Mouse (Mus musculus): ENCODE data around the gene Tmem178. TPM values are rescaled to one million over a fixed set of nuclear protein-coding genes. Genes with fewer than 3 reads are reported as not detected.

Tmem178 gene
- polyA plus RNA-seq, 1 experiment from 2014 or later = 9.0 TPM

DNA sequence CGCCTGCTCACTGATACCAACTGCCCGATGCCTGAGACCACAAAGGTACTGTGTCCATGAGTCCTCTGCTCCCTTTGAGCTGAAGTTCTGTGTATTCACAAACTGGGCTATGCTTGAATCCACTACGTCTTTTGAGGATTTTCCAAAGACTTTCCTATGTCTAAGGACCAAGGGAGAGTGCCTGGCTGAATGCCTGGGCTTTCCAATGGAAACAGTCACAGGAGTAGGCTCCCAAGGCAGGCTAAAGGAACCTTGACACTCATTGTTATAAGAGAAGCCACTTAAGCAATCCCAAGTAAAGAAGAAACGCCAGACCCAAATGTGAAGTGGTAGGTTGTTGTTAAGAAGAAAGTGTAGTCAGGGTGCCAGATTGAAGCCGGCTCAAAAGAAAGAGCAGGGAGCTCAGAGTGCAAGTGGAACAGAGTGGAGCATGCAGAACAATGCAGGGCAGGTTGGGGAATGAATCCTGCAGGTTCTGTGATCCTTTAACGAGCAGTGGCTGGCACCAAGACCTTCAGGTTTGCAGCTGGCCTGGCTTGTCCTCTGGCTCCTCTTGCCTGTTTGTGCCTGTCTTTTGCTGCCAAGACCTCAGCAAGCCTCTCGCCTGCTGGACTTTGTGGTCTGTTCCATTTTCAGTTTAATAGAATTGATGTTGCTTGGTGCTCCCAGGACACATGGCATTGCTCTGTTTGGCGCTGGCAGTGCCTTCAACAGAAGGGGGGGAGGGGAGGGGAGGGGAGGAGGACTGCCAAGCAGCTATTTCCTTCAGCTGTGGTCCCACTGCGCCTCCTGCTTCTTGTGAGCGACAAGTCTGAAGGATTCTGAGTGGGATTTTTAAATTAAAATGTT, 22.9 kb upstream of the Tmem178 start:
- Histone ChIP-seq H3K4me2 (no peak overlapping the region), H3K4me3 (replicated peaks) (no peak overlapping the region), H3K9ac (replicated peaks) (no peak overlapping the region), H3K27ac (no peak overlapping the region), H3K27me3 (no peaks in the 10 kb centered on the region), H3K36me3 (no peaks in the 10 kb centered on the region), H3K4me1 (replicated peaks) (no peaks in the 10 kb centered on the region; the same call in 1 of the 2 replicates), H3K9me3 (0 out of 2 replicates have a peak, but pooled peaks cover 4% of the 10 kb centered on the region)
- no peak for ATAC-seq (ENCODE audit: insufficient number of reproducible peaks, insufficient read depth, low FRiP score, low TSS enrichment, low read depth)
- WGBS = 73% methylated on average over 10 of the region's 10 CpGs

DNA sequence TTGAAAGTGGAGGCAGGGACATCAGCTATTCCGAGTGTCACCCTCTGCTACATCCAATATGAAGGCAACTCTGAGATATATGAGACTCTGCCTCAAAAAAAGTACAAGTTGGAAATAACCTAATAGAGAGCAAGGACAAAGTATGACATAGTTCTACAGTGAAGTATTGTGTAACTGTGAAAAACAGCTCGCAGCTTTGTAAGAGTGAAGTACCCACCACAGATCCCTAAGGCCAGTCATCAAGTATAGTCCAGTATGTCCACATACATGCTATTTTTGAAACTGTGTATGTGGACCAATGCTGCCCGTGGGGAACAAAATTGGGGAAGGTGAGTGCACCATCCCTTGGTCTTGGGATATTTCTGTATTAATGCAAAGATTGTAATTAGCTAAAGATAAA, 18.9 kb upstream of the Tmem178 start:
- Histone ChIP-seq H3K9ac (replicated peaks) (no peak overlapping the region), H3K9me3 (0 out of 2 replicates have a peak, but pooled peaks cover 4% of the 10 kb centered on the region), H3K27ac (no peak overlapping the region), H3K27me3 (no peaks in the 10 kb centered on the region), H3K4me1 (replicated peaks) (no peaks in the 10 kb centered on the region; the same call in 1 of the 2 replicates), H3K4me3 (replicated peaks) (no peak overlapping the region), H3K4me2 (no peak overlapping the region), H3K36me3 (no peaks in the 10 kb centered on the region)
- 89% methylated on average over 3 of the region's 3 CpGs for WGBS
- no peak for ATAC-seq (ENCODE audit: insufficient number of reproducible peaks, insufficient read depth, low FRiP score, low TSS enrichment, low read depth)

DNA sequence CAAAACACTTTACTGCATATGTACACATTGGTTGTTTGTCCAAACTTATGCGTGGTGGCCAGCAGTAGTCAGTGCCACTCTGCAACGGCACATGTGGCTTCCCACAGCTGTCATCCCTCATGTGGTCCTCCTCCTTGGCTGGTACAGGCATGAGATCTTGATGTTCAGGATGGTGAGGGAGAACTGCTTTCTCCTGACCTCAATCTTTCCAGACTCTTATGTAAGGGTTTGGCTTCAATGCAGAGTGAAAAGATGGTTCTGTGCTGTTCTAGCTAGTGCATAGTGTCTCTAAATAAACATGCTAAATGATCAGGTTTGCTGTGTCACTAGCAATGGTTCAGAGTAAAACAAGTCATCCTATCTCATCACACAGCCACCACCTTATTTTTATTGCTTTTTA, 17.3 kb upstream of the Tmem178 start:
- ATAC-seq (ENCODE audit: insufficient number of reproducible peaks, insufficient read depth, low FRiP score, low TSS enrichment, low read depth) = no peak
- H3K4me1 ChIP-seq (replicated peaks) = no peaks in the 10 kb centered on the region
- 0 out of 2 replicates have a peak, but pooled peaks cover 4% of the 10 kb centered on the region for H3K9me3 ChIP-seq
- H3K36me3 ChIP-seq = no peaks in the 10 kb centered on the region
- no peak overlapping the region for H3K27ac ChIP-seq
- H3K4me2 ChIP-seq = no peak overlapping the region
- H3K27me3 ChIP-seq = no peaks in the 10 kb centered on the region
- H3K9ac ChIP-seq (replicated peaks) = no peak overlapping the region
- no peak overlapping the region for H3K4me3 ChIP-seq (replicated peaks)
- 96% methylated on average over 2 of the region's 2 CpGs for WGBS

DNA sequence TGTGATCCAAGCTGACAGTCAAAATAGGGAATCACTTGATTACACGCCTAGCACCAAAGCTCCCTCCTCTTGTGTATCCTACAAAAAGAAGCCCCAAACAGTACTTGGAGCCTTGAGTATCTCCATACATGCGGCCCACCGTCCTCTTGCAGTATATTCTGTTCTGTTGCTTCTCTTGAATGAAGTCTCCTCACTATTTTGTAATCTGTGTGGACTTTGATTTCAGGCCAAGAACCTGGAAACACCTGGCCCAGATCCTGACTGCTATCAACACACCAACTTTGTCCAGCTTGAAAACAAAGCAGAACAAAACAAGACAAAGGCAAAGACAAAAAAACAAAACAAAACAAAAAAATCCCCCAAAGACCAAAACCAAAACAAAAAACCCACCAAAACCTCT, 11.7 kb upstream of the Tmem178 start:
- no peak overlapping the region for H3K4me3 ChIP-seq (replicated peaks)
- no peaks in the 10 kb centered on the region for H3K27me3 ChIP-seq
- no peak overlapping the region for H3K9ac ChIP-seq (replicated peaks)
- ATAC-seq (ENCODE audit: insufficient number of reproducible peaks, insufficient read depth, low FRiP score, low TSS enrichment, low read depth) = no peak
- WGBS = 92% methylated on average over 3 of the region's 3 CpGs
- 0 out of 2 replicates have a peak, but pooled peaks cover 3% of the 10 kb centered on the region for H3K4me1 ChIP-seq (replicated peaks)
- H3K9me3 ChIP-seq = no peaks in the 10 kb centered on the region
- H3K36me3 ChIP-seq = no peaks in the 10 kb centered on the region
- no peak overlapping the region for H3K4me2 ChIP-seq
- no peak overlapping the region for H3K27ac ChIP-seq

DNA sequence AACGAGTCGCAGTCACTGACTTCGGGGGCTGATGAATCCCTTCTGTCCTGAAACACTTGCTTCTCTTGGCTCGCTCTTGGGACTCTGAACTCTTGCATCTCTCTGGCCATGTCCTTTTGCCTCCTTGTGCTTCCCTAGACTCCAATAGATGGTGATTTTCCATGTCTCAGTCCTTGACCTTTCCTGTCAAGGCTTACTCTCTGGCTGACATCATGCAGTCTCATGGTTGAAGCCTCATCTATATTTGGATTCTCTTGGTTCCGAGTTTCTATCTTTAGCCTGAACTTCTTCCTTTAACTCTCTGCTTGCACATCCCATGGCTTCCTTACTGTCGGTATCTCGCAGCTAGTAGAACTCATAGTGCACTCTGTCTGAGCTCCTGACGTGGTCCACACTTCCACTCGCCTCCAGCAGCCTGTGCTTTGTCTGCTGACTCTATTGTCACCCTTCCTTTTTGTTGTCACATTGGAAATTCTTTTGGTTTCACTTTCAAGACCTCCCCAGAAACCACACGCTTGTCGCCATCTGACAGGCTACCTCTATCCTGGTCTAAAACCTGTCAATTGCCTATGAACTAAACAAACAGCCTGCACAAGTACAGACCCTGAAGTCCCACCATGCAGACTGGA, 10.9 kb upstream of the Tmem178 start:
- H3K4me2 ChIP-seq = no peak overlapping the region
- H3K36me3 ChIP-seq = no peaks in the 10 kb centered on the region
- 0 out of 2 replicates have a peak, but pooled peaks cover 3% of the 10 kb centered on the region for H3K4me1 ChIP-seq (replicated peaks)
- no peak for ATAC-seq (ENCODE audit: insufficient number of reproducible peaks, insufficient read depth, low FRiP score, low TSS enrichment, low read depth)
- 87% methylated on average over 11 of the region's 11 CpGs for WGBS
- H3K27me3 ChIP-seq = no peaks in the 10 kb centered on the region
- no peak overlapping the region for H3K4me3 ChIP-seq (replicated peaks)
- no peak overlapping the region for H3K27ac ChIP-seq
- no peaks in the 10 kb centered on the region for H3K9me3 ChIP-seq
- no peak overlapping the region for H3K9ac ChIP-seq (replicated peaks)

DNA sequence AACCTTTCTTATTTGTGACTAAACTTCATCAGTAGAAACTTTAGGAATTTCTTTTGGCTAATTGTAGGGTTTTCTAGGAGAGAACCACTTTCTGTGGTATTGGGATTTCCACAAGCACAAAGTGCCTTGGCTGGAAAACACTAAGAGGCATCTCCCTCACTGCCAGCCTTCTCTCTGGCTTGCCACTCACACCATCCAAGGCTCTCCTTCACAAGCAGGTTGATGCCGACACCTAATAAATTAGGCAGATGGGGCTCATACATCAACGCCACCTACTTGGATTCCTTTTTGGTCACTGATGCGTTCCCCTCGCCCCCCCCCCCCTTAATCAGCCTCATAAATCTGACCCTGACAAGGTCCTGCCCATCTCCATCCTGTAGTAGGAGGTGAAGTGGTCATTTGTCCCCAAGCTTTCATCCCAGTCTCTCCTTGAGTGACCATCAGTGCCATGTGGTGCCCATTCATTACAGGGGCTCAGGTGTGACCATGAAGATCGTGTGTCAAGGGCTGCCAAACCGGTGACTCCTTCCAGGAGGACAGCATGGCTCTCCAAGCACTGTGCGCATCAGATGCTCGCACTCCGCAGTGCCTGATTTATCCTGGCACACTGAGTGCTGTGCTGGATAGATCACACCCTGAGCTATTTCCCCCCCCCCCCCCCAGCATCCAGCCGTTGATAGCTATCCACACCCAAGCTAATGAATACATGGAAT, 8.5 kb upstream of the Tmem178 start:
- Histone ChIP-seq H3K4me1 (replicated peaks) (0 out of 2 replicates have a peak, but pooled peaks cover 3% of the 10 kb centered on the region), H3K9ac (replicated peaks) (no peak overlapping the region), H3K27me3 (no peaks in the 10 kb centered on the region; the same call in 1 of the 2 replicates), H3K4me2 (no peak overlapping the region), H3K4me3 (replicated peaks) (no peak overlapping the region), H3K36me3 (no peaks in the 10 kb centered on the region), H3K27ac (no peak overlapping the region), H3K9me3 (no peaks in the 10 kb centered on the region)
- WGBS = 33% methylated on average over 10 of the region's 10 CpGs
- ATAC-seq (ENCODE audit: insufficient number of reproducible peaks, insufficient read depth, low FRiP score, low TSS enrichment, low read depth) = no peak

DNA sequence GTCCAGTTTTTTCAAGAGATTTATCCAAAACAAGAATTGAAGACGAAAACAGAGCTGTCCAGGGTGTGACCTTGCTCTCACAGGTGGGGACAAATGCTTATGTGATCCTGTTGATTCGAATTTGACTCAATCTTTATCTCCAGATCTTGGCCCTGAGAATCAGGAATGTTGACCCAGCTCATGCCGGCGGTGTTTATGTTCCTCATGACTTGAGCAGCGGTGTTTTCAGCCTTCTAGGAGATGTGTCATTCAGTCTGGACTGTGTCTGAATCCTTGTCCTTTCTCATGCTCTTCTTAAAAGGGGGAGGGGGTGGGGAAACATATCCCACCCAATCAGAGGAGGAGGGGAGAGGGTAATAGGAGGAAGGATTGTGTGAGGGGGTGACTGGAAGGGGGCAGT, 7.9 kb upstream of the Tmem178 start:
- no peak overlapping the region for H3K4me3 ChIP-seq (replicated peaks)
- H3K4me2 ChIP-seq = no peak overlapping the region
- 0 out of 2 replicates have a peak, but pooled peaks cover 3% of the 10 kb centered on the region for H3K4me1 ChIP-seq (replicated peaks)
- H3K9ac ChIP-seq (replicated peaks) = no peak overlapping the region
- H3K36me3 ChIP-seq = no peaks in the 10 kb centered on the region
- H3K27me3 ChIP-seq = no peaks in the 10 kb centered on the region; the same call in 1 of the 2 replicates
- no peaks in the 10 kb centered on the region for H3K9me3 ChIP-seq
- 70% methylated on average over 5 of the region's 5 CpGs for WGBS
- no peak for ATAC-seq (ENCODE audit: insufficient number of reproducible peaks, insufficient read depth, low FRiP score, low TSS enrichment, low read depth)
- H3K27ac ChIP-seq = no peak overlapping the region

DNA sequence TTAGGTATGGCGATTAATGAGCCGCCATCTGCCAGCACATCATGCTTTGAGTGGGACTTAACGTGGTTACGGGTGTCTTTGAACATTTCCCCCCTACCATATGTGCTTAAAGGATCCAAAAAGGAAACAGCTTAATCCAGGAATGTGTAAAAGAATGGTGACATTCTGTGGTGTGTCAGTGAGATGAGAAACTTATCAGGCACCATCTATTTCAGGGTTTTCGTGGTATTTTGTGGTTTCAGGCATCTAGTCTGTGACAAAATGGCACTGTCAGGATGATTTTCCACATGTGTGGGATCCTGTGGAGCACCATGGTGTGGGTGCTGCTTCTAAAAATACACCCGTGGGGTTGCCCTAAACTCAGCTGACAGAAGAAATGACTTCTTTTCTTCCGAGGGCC, 4.6 kb upstream of the Tmem178 start:
- WGBS = 75% methylated on average over 7 of the region's 7 CpGs
- no peak for ATAC-seq (ENCODE audit: insufficient number of reproducible peaks, insufficient read depth, low FRiP score, low TSS enrichment, low read depth)

DNA sequence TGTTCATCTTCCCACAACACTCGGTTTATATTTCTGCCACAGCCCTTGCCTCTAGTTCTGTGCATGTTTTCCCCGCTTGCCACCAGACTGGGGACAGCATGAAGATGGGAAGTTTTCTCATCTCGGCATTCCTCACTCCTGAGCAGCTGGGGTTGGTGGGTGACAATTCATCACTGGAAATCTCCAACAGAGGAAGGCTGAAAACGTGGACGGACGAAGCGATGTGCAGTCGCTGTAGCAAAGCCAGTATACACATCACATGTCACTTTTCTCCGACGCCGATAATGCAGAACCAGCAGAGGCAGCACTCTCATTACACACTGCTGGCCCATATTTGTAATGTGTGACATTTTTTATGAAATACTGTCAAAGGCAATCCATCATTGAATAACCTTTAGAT, 2.6 kb upstream of the Tmem178 start:
- ATAC-seq (ENCODE audit: insufficient number of reproducible peaks, insufficient read depth, low FRiP score, low TSS enrichment, low read depth) = no peak
- WGBS = 70% methylated on average over 11 of the region's 11 CpGs
- H3K9me3 ChIP-seq = no peaks in the 10 kb centered on the region
- no peak overlapping the region for H3K4me3 ChIP-seq (replicated peaks)
- no peak overlapping the region for H3K4me2 ChIP-seq
- H3K36me3 ChIP-seq = no peaks in the 10 kb centered on the region
- H3K27me3 ChIP-seq = peaks cover 39% of the 10 kb centered on the region
- no peak overlapping the region for H3K27ac ChIP-seq
- H3K4me1 ChIP-seq (replicated peaks) = peaks cover 3% of the 10 kb centered on the region; the same call in 1 of the 2 replicates
- H3K9ac ChIP-seq (replicated peaks) = no peak overlapping the region

More for the DNA sequence above, 4.6 kb upstream of the Tmem178 start:
- no peak overlapping the region for H3K4me2 ChIP-seq
- H3K27ac ChIP-seq = no peak overlapping the region
- H3K27me3 ChIP-seq = peaks cover 27% of the 10 kb centered on the region
- no peak overlapping the region for H3K4me3 ChIP-seq (replicated peaks)
- H3K36me3 ChIP-seq = no peaks in the 10 kb centered on the region
- H3K9me3 ChIP-seq = no peaks in the 10 kb centered on the region
- H3K9ac ChIP-seq (replicated peaks) = no peak overlapping the region
- H3K4me1 ChIP-seq (replicated peaks) = 0 out of 2 replicates have a peak, but pooled peaks cover 3% of the 10 kb centered on the region

DNA sequence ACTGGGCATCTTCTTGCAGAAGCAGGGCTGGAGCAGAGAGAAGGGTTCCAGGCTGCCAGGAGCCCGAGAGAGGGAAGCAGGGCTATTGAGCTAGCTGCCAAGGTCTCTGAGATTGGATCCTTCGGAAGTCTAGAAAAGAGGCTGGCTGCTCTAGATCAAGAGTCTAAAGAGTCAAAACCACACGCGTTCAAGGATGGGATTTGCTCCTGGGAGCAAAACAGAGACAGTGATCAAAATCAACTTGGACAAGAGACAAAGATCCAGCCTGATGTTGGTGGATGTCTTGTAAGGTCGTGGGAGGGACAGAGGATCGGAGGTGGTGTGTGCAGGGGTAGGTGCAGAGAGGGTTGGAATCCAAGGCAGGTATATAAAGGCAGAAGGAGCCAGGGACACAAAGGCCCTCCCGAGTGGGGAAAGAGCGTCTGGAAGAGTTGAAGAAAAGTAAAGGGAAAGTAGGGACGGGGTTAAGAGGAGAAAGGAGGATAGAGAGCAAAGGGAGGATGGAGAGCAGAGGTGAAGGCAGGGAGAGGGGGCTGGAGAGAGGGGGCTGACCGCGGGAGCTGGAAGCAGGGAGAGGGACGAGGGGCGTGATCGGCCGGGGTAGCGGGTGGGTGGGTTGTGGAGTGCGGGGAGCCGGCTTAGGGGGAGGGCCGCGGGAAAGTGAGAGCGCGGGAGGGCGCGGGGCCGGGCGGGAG, 450 bp upstream of the Tmem178 start:
- ATAC-seq (ENCODE audit: insufficient number of reproducible peaks, insufficient read depth, low FRiP score, low TSS enrichment, low read depth) = peak; percentile 63; the same call in 1 of the 2 replicates
- no peaks in the 10 kb centered on the region for H3K9me3 ChIP-seq
- WGBS = 7% methylated on average over 14 of the region's 26 CpGs
- H3K27me3 ChIP-seq = peaks cover 44% of the 10 kb centered on the region
- H3K36me3 ChIP-seq = no peaks in the 10 kb centered on the region
- peak overlapping the region; percentile 99 for H3K4me2 ChIP-seq
- peak overlapping the region; percentile 74 for H3K4me3 ChIP-seq (replicated peaks)
- H3K27ac ChIP-seq = no peak overlapping the region
- peaks cover 3% of the 10 kb centered on the region; the same call in 1 of the 2 replicates for H3K4me1 ChIP-seq (replicated peaks)
- H3K9ac ChIP-seq (replicated peaks) = peak overlapping the region; percentile 69
